Mouse (Mus musculus): ENCODE results near the gene Aass.
A peak's percentile ranks its signal among the peaks of the same experiment; 100 is the strongest.
"Not testable (repeated sequence)": the region's sequence is repeated elsewhere in the genome, so short reads cannot be mapped to it uniquely, and the experiment has no call there.

Aass gene

GRCm38 (mm10) chr6:23132573-23133181 lies at the start of gene Aass:
TSS of gene Aass (minus strand) at chr6:23132986.
- peak; percentile 59 for DNase-seq

- DNase-seq, result peak; percentile 58
These were observed 47.3 kb upstream of the Aass start for GRCm38 (mm10) chr6:23180096-23180495.

GRCm38 (mm10) chr6:23163824-23164223 lies 31.0 kb upstream of the Aass start:
- not testable (repeated sequence) for DNase-seq

GRCm38 (mm10) chr6:23156357-23156756 lies 23.6 kb upstream of the Aass start:
- not testable (repeated sequence) for DNase-seq

GRCm38 (mm10) chr6:23153112-23153511 lies 20.3 kb upstream of the Aass start:
- DNase-seq, result no peak

- DNase-seq, result no peak
These were observed 14.4 kb upstream of the Aass start for GRCm38 (mm10) chr6:23147221-23147620.

- DNase-seq, result no peak
These were observed 11.2 kb upstream of the Aass start for GRCm38 (mm10) chr6:23143980-23144379.

GRCm38 (mm10) chr6:23131015-23131414 lies 1.8 kb downstream of the Aass start:
- DNase-seq, result no peak

GRCm38 (mm10) chr6:23129201-23129600 lies 3.6 kb downstream of the Aass start:
- peak; percentile 54 for DNase-seq

- no peak for DNase-seq
These were observed 6.1 kb downstream of the Aass start for GRCm38 (mm10) chr6:23126706-23127105.

- DNase-seq, result no peak
These were observed 7.0 kb downstream of the Aass start for GRCm38 (mm10) chr6:23125831-23126230.

GRCm38 (mm10) chr6:23124823-23125222 lies 8.0 kb downstream of the Aass start:
- DNase-seq, result peak; percentile 14

- peak; percentile 7 for DNase-seq
These were observed 9.9 kb downstream of the Aass start for GRCm38 (mm10) chr6:23122934-23123333.

GRCm38 (mm10) chr6:23114781-23115180 lies 18.0 kb downstream of the Aass start:
- no peak for DNase-seq

- no peak for DNase-seq
These were observed 25.7 kb downstream of the Aass start for GRCm38 (mm10) chr6:23107069-23107468.

- DNase-seq, result peak; percentile 9
These were observed 26.4 kb downstream of the Aass start for GRCm38 (mm10) chr6:23106373-23106772.

- DNase-seq, result not testable (repeated sequence)
These were observed 42.3 kb downstream of the Aass start for GRCm38 (mm10) chr6:23090346-23091055.

GRCm38 (mm10) chr6:23089292-23089691 lies 43.5 kb downstream of the Aass start:
- DNase-seq, result not testable (repeated sequence)

- no peak for DNase-seq
These were observed 48.0 kb downstream of the Aass start for GRCm38 (mm10) chr6:23084587-23085421.

- DNase-seq, result no peak
These were observed 52.6 kb downstream of the Aass start for GRCm38 (mm10) chr6:23079991-23080680.

- DNase-seq, result no peak
These were observed 54.5 kb downstream of the Aass start for GRCm38 (mm10) chr6:23078273-23078672.

- no peak for DNase-seq
These were observed 56.7 kb downstream of the Aass start for GRCm38 (mm10) chr6:23076060-23076459.

GRCm38 (mm10) chr6:23055734-23056133 lies 77.1 kb downstream of the Aass start:
- DNase-seq, result no peak
